Mouse (Mus musculus) megakaryocyte, embryonic 14.5 days (primary cell): Measurements from ENCODE around the gene Vmn2r31. TPM values are rescaled to one million over a fixed set of nuclear protein-coding genes. Genes with fewer than 3 reads are reported as not detected.
"Not testable (repeated sequence)": the region's sequence is repeated elsewhere in the genome, so short reads cannot be mapped to it uniquely, and the experiment has no call there.

Experiments
- H3K27me3 ChIP-seq: replicated peaks from 2 replicates; pipeline ENCODE3; 2012; ENCODE audit warnings: inconsistent platforms
- H3K36me3 ChIP-seq: replicated peaks from 2 replicates; pipeline ENCODE3; 2012; ENCODE audit warnings: low read length, inconsistent platforms, mixed read lengths
- H3K4me1 ChIP-seq: 2 replicates; pipeline ENCODE4 v1.6.1; 2012; ENCODE audit warnings: inconsistent platforms
- H3K4me3 ChIP-seq: replicated peaks from 2 replicates; pipeline ENCODE3; 2012; ENCODE audit warnings: moderate library complexity, mild to moderate bottlenecking, inconsistent platforms
- H3K9me3 ChIP-seq: 2 replicates; pipeline ENCODE4 v1.6.1; 2012; ENCODE audit warnings: inconsistent platforms
- polyA plus RNA-seq: library from polyadenylated mRNA; stranded (reverse); fragments of >175 nt; gene quantifications from 2 replicates; pipeline ENCODE4 v1.2.3, GENCODE M21; 2012; ENCODE audit warnings: low replicate concordance; ENCODE audit not compliant: insufficient read depth

Vmn2r31 gene
- 0.02 and 0.19 TPM in 2 replicates for polyA plus RNA-seq

GRCm38 (mm10) chr7:7399603-7400002 lies at the start of gene Vmn2r31:
Vmn2r31 (minus strand) TSS chr7:7399703.
- H3K36me3 ChIP-seq, H3K4me3 ChIP-seq, H3K9me3 ChIP-seq, H3K4me1 ChIP-seq, H3K27me3 ChIP-seq: not testable (repeated sequence)

- H3K4me1 ChIP-seq, H3K36me3 ChIP-seq, H3K9me3 ChIP-seq, H3K27me3 ChIP-seq, H3K4me3 ChIP-seq: not testable (repeated sequence)
These were observed 25.1 kb downstream of the Vmn2r31 start, which contains the start of gene Gm45783 for GRCm38 (mm10) chr7:7374431-7374830. Gm45783 (minus strand) TSS chr7:7374573.

- not testable (repeated sequence) for H3K4me1 ChIP-seq, H3K4me3 ChIP-seq, H3K27me3 ChIP-seq, H3K9me3 ChIP-seq, H3K36me3 ChIP-seq
These were observed 62.0 kb downstream of the Vmn2r31 start, which contains the start of gene Vmn2r30 for GRCm38 (mm10) chr7:7337509-7337908. Vmn2r30 (minus strand) TSS chr7:7337609.

Other genes starting within 250 kb of the Vmn2r31 start
- gene Zfp418, start 228.4 kb downstream of the Vmn2r31 start, polyA plus RNA-seq: 0.09 TPM in 1 of 2 replicates, not detected in the other
- gene Zfp772, start 189.7 kb downstream of the Vmn2r31 start, polyA plus RNA-seq: not detected in 2 replicates
- not detected in 2 replicates for gene Vmn2r29, start 152.4 kb downstream of the Vmn2r31 start, polyA plus RNA-seq
- gene Gm45844, start 121.4 kb downstream of the Vmn2r31 start, polyA plus RNA-seq: 0.07 TPM in 1 of 2 replicates, not detected in the other
- 2.7 and 4.8 TPM in 2 replicates for gene Clcn4, start 98.9 kb downstream of the Vmn2r31 start, polyA plus RNA-seq
- 0.03 TPM in 1 of 2 replicates, not detected in the other for gene Vmn2r30, start 62.1 kb downstream of the Vmn2r31 start, polyA plus RNA-seq
- not detected in 2 replicates for gene Gm45783, start 25.1 kb downstream of the Vmn2r31 start, polyA plus RNA-seq
- not detected in 2 replicates for gene Vmn2r32, start 80.3 kb upstream of the Vmn2r31 start, polyA plus RNA-seq
- gene Vmn2r33, start 167.1 kb upstream of the Vmn2r31 start, polyA plus RNA-seq: not detected in 2 replicates